Mouse (Mus musculus) kidney, postnatal 4 days (tissue): ENCODE data around the gene Gm3646.
A peak's percentile ranks its signal among the peaks of the same experiment; 100 is the strongest.

Experiments used
- DNase-seq, 2 experiments: peaks; one replicate each; pipeline ENCODE4 v3.0.0; 2021; ENCODE audit warnings: mixed read lengths in 2 of 2

The Gm3646 gene

GRCm38 (mm10) chr1:39805243-39805979, at the start of gene Gm3646:
Gene Gm3646 (minus strand): TSS chr1:39805332.
- no peak for DNase-seq

DNA sequence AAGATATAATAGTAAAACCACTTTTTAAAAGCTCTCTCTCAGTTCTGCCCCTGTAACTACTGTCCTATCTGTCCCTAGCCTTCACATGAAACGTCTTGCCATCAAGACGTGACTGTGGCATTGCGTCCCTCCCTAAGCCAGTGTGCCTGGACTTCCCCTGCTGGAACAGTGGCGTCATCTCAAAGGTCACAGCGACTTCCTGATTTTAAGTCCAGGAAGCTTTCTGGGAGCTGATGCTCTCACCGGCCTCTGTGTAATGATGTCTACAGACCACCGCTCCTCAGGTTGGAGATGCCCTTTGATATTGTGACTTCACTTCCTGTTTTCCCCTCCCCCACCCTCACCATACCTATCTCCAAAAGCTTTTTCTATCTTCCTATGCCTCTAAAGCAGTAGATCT, 41.9 kb upstream of the Gm3646 start:
- DNase-seq: peak in 1 of 2 experiments; percentile 18

DNA sequence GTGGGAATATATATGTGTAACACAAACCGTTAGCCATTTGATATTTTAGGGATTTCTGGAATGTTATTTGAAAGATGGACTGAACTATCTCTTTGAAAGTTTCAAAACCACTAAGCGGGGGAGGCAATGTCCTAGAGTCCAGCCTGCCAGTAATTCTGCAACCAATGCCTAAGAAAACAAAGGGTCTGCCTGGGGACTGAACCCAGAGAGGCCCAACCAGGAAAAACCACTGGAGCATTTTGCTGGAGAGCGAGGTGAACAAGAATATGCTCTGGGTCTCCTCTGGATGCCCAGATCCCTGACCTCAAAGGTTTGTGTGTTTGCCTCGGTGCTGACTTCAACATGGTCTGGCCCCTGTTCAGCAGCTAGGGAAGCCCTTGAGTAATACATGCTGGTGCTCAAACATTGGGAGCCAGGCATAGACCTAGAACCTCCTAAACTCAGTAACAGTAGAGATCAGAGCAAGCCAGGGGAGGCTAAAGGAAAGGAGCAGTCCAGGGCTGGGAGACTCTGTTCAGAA, 41.0 kb upstream of the Gm3646 start:
- DNase-seq: peak; percentile 18 to 20

GRCm38 (mm10) chr1:39843328-39843727, 38.2 kb upstream of the Gm3646 start:
- no peak for DNase-seq

DNA sequence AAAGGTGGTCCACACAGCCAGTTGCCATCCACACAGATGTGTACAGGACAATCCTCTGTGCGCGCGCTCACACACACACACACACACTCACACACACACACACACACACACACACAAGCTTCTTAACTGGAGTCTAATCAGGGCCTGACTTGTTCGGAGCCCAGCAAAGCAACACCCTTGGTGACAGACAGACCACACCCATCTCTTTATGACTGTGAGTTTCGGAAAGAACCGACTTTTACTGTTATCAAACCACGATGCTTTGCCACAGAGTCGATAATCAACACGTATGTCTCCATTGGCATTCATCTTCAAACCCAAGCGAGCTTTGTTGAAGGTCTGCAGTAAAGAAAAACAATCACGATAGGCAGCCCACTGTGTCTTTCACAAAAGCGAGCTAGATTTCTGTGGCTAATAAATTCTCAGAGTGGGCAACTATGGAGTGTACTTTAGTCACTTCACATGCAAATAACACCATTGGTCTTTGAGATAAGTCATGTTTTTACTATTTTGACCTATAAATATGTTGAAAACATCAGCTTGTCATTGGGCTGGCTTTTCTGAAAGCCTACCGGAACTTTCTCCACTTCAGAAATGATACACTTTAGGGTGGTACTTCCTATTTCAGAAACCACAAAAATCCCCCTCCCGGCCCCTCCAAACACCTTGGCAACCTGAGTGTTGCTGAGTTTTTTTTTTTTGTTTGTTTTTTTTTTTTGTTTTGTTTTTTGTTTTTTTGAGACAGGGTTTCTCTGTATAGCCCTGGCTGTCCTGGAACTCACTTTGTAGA, 37.3 kb upstream of the Gm3646 start:
- DNase-seq: no peak

DNA sequence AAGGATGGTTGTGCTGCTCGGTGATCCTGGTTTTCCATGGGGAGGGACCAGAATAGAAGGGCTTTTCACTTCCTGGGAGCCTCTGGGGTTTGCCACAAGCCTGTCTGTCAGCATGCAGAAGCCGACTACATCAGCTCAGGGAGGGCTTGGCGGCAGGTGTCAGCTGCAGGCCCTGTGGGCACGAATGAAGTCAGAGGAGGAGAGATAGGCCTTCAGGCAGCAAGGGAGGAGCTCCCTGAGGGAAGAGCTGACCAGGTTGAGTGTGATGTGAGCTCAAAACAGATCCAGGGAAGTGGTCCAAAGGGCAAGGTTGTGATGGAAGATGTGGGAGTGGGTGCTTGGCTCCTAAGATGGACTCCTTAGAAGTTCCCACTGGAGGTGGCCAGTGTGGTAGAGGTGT, 35.7 kb upstream of the Gm3646 start:
- no peak for DNase-seq

- DNase-seq: no peak
Measured at GRCm38 (mm10) chr1:39839838-39840237, 34.7 kb upstream of the Gm3646 start.

DNA sequence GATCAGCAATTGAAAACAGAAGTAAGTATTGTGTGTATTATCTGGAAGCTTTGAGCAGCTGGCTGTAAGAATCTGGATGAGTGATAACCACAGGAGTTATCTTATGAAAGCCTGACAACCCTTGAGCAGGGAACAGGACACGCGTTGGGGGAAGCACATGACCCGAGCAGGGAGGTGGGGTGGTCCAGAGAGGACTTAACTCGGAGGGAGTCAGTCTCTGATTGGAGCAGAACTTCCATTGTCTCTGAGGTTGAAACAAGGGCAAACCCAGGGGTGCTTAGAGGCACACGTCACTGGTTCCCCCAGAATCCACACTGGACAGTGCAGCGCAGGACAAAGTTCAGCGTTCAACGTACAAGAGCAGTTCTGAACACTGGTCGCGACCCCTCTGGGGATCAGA, 34.1 kb upstream of the Gm3646 start:
- no peak for DNase-seq

DNA sequence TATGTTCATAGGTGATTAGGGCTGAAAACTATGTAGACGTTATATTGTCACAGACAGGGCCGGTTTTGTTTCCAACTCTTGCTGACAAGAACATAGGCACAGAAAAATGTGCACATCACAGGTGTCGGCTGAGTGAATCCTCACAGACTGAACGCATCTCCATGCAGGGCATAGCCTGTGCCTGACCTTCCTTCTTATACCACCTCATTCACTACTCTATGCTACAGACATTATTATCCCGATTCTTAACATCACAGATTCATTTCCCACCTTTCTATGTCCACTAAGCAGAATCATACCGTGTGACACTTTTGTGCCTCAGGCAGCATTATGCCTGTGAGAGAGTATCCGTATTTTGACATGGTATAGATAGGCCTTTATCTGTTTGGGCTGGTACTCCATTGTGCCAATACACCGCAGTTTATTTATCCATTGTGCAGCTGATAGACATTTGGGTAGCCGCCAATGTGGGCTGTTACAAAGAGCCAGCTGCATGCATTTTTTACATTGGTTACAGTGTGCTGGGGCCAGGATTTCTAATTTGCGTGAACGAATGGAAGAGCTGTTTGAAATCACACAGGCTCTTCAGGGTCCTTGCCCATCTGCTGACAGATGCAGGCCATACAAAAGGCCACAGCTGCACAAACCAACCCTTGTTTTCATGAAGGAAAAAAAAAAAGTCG, 33.5 kb upstream of the Gm3646 start:
- no peak for DNase-seq

DNA sequence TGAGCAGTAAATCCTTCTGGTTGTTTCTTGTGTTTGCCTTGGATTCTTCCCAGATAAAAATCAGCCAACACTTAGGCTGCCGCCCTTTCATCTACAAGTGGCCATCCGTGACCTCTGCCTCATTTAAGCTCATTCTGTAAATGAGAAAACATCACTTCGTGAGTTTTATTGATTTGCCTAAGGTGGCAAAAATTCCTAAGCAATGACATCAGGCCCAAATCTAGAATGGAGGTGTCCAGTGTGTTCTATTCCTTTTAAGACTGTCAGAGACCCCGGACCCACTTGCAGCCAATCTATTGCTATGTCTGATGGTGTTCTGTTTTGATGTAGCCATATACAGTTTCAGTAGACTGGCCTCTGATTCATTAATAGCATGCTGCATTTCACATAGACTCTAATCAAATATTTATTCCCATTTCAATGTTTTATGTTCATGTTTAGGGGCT, 26.5 kb upstream of the Gm3646 start:
- no peak for DNase-seq

GRCm38 (mm10) chr1:39830786-39831593, 25.9 kb upstream of the Gm3646 start:
- no peak for DNase-seq

DNA sequence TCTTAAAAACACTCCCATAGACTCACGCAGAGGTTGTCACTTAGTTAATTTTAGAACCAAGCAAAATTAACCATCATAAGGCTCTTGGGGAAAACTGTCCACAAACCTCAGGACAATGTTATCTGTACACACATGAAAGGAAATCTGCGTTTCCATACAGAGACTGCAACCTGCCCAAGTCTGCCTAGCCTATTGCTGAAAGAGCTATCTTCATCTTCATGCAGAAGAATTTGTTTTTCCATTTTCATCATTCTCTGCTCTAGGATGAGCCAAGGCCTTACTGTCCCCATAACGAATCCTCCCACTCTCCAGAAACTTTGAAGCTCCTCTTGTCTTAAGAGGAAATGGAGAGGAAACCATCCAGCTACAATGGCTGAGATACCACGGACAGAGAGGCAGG, 19.8 kb upstream of the Gm3646 start:
- no peak for DNase-seq

GRCm38 (mm10) chr1:39824240-39824639, 19.1 kb upstream of the Gm3646 start:
- DNase-seq: no peak

- no peak for DNase-seq
Measured at GRCm38 (mm10) chr1:39819596-39819995, 14.5 kb upstream of the Gm3646 start.

DNA sequence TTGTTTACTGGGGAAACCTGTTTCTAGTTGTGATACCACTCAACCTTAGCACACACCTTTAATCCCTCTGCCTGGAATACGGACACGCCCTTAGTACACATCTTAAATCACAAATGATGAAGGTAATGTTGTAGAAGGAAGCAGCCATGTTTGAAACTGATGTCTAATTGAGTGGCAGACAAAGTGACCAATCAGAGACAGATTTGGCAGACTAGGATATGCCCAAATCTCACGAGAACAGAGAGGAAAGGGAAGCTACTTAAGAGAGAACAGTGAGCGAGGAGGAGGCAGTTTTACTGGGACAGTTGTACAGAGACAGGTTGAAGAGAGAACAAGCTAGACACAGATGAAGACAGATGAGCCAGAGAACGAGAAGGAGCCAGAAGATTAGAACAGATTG, 10.6 kb upstream of the Gm3646 start:
- no peak for DNase-seq

DNA sequence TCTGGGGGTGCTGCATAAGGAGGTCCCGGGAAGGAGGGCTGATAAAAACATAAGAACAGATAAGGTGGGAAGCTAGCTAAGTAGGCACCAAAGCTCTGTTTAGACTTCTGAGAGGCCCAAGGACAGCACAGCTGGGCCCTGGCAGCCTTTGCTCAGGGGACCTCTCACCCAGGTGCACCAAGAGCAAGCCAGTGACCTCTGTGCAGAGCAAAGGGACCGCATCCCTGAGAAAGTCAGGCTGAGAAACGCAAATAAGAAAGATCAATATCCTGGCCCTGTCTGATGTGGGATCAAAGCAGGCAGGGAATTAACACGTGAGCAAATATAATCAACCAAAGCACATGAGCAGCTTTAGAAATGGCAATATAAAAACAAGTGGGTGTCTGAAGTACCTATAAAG, 7.9 kb upstream of the Gm3646 start:
- DNase-seq: no peak

DNA sequence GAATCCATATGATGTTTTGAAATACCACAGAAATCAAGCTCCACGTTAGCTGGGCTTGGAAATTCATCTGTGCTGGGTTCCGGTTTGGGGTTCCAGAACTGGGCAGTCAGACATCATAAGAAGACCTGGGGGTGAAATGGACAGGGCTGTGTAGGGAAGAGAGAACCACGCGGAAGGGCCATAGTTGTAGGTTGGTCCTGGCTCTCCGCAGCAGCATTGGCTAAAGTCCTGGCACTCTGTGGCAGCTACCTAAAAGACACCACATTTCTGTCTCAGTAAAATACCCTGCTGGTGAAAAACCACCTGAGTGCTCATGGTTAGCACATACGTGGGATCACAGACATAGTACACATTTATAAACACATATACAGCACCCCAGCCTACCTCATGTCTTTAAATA, 343 bp downstream of the Gm3646 start:
- DNase-seq: no peak

GRCm38 (mm10) chr1:39802946-39803345, 2.2 kb downstream of the Gm3646 start:
- DNase-seq: no peak

- DNase-seq: no peak
Measured at GRCm38 (mm10) chr1:39797496-39797895, 7.6 kb downstream of the Gm3646 start.

DNA sequence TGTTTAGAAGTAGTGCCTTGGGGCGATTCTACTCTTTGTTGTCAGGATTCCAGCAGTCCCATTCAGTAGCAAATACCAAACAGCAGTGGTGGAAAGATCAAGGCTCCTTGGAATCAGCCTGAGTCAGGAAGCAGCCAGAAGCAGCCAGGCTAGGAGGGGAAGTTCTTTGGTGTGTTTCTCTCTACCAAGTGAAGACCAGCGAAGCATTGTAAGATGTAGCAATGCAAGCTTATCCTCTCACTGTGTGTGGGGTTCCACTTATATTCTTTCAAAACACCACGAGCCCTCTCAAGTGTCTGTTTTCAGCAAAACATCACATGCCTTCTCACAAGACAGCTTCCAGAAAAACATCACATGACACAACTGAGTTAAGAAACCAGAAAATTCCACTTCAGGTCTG, 8.4 kb downstream of the Gm3646 start:
- no peak for DNase-seq

DNA sequence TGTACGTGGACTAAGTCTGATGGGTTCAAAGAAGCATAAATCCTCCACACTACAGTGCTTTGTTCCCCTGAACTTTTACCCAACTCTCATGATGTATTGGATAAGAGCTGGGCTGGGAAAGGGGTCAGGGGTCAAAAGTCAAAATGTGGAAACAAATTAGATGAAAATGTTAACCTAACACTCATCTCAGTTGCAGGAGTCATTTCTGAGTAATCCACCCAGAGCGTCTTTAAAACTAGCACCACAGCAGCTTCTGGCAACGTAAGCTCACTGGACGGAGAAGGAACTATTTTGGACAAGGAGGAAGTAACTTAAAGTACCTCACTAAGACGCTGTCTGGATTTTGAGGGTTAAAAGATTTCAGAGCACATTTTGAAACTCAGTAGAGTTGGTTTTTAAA, 20.5 kb downstream of the Gm3646 start:
- no peak for DNase-seq

GRCm38 (mm10) chr1:39781835-39782234, 23.3 kb downstream of the Gm3646 start:
- DNase-seq: no peak
